ENCODE assay signal across 10 mouse cellular contexts in genomic region chr4:104643534-104644356, GRCm38 (mm10).
DNase-seq lines count a peak whose midpoint lies in the region; ATAC-seq and TF ChIP-seq lines count a peak whose summit lies in the region.
"Had no signal": no experiment of that assay in that cellular context is flagged by ENCODE, and none has a peak within 500 bp of the region (broad histone marks: within the 10 kb centered on the region; RNA-seq: fewer than 3 reads in every experiment).

No protein-coding gene starts in this region.

- H3K27ac ChIP-seq in lung, embryonic 14.5 days (ENCODE audit: low read depth): no peak overlapping the region
- H3K27ac ChIP-seq in forebrain, embryonic 12.5 days: peak overlapping the region; percentile 64; the same call in 1 of the 2 replicates
- peak overlapping the region; percentile 83 for H3K27ac ChIP-seq in left cerebral cortex, adult 2 months
- H3K27ac ChIP-seq: liver, embryonic 14.5 days had no signal

- no peaks in the 10 kb centered on the region for H3K36me3 ChIP-seq in lung, embryonic 14.5 days (ENCODE audit: insufficient read depth)
- no peaks in the 10 kb centered on the region for H3K36me3 ChIP-seq in forebrain, embryonic 12.5 days (replicated peaks)

- H3K4me1 ChIP-seq in lung, embryonic 14.5 days (ENCODE audit: insufficient read depth): no peaks in the 10 kb centered on the region
- H3K4me1 ChIP-seq in lung, adult 2 months (ENCODE audit: control insufficient read depth, insufficient read depth, low read length): no peaks in the 10 kb centered on the region
- H3K4me1 ChIP-seq in forebrain, embryonic 12.5 days: peaks cover 22% of the 10 kb centered on the region

- 54% methylated on average over 6 of the region's 6 CpGs for whole genome bisulfite sequencing in lung, embryonic 14.5 days
- 37% methylated on average over 6 of the region's 6 CpGs for WGBS in lung, adult 2 months
- WGBS in forebrain, embryonic 12.5 days: 40% methylated on average over 6 of the region's 6 CpGs

- no peak overlapping the region for H3K9ac ChIP-seq in lung, embryonic 14.5 days
- no peak overlapping the region for H3K9ac ChIP-seq in forebrain, embryonic 12.5 days
- H3K9ac ChIP-seq: liver, embryonic 14.5 days had no signal

- H3K4me2 ChIP-seq in lung, embryonic 14.5 days: no peak overlapping the region
- H3K4me2 ChIP-seq in forebrain, embryonic 12.5 days: 0 out of 2 replicates have a peak overlapping the region, but pooled peaks have one; percentile 17

- DNase-seq in lung, embryonic 14.5 days: peak; percentile 39
- no peak for DNase-seq in lung, adult 2 months
- DNase-seq in left cerebral cortex, adult 2 months (ENCODE audit: extremely low spot score in 1 of 2, low spot score in 2 of 2): peak; percentile 43 to 48
- peak; percentile 55 for DNase-seq in right cerebral cortex, postnatal 25 days
- no peak for DNase-seq in natural killer cell, adult 2 months (ENCODE audit: low spot score in 2 of 2)
- no peak for DNase-seq in thymus, adult 18-20 months
- no peak for DNase-seq in urinary bladder, adult 18-20 months (ENCODE audit: low spot score in 2 of 2)
- DNase-seq: thymus, postnatal 4 days had no signal

- no peak for TF ChIP-seq CTCF in lung, embryonic 14.5 days (IDR thresholded peaks at IDR 0.05; ENCODE audit: low read depth)
- no peak for TF ChIP-seq CTCF in lung, adult 2 months (IDR thresholded peaks at IDR 0.05; ENCODE audit: insufficient read depth, low read length)
- TF ChIP-seq CTCF in left cerebral cortex, adult 2 months (IDR thresholded peaks at IDR 0.05): no peak

- ATAC-seq in lung, embryonic 14.5 days (ENCODE audit: insufficient read depth): peak; percentile 38; the same call in 1 of the 2 replicates
- peak; percentile 45; the same call in 1 of the 2 replicates for ATAC-seq in forebrain, embryonic 12.5 days (ENCODE audit: low FRiP score)

- intact Hi-C loops in left cerebral cortex, adult 2 months (cut with DNase I): no loop called here

- H3K9me3 ChIP-seq in lung, embryonic 14.5 days (ENCODE audit: low read depth, low read length): no peaks in the 10 kb centered on the region
- no peaks in the 10 kb centered on the region for H3K9me3 ChIP-seq in forebrain, embryonic 12.5 days

- H3K4me3 ChIP-seq in lung, embryonic 14.5 days (ENCODE audit: low read depth, low read length): no peak overlapping the region
- no peak overlapping the region for H3K4me3 ChIP-seq in lung, adult 2 months (replicated peaks; ENCODE audit: extremely low read depth, low read depth, low read length)
- no peak overlapping the region for H3K4me3 ChIP-seq in forebrain, embryonic 12.5 days (replicated peaks)
- no peak overlapping the region for H3K4me3 ChIP-seq in left cerebral cortex, adult 2 months

- H3K27me3 ChIP-seq in lung, embryonic 14.5 days (ENCODE audit: insufficient read depth, low read length): no peaks in the 10 kb centered on the region
- H3K27me3 ChIP-seq in forebrain, embryonic 12.5 days: no peaks in the 10 kb centered on the region

- no peak for TF ChIP-seq POLR2A in lung, adult 2 months (IDR thresholded peaks at IDR 0.05; ENCODE audit: borderline replicate concordance, extremely low read depth, low read depth, low read length)

Comparison
In these comparisons a context has a peak if more than half of its experiments do, and no peak if none do; other contexts are left out.
1. DNase-seq: peak in lung, embryonic 14.5 days (single experiment), left cerebral cortex, adult 2 months (2 of 2) and right cerebral cortex, postnatal 25 days (single experiment); none in lung, adult 2 months (single experiment), natural killer cell, adult 2 months (0 of 2), thymus, adult 18-20 months (0 of 2) and urinary bladder, adult 18-20 months (0 of 2).